Mouse (Mus musculus) hindbrain, embryonic 15.5 days (tissue): Measurements from ENCODE around the gene Arpc1a. TPM values are rescaled to one million over a fixed set of nuclear protein-coding genes. Genes with fewer than 3 reads are reported as not detected.
"Not testable (repeated sequence)": the region's sequence is repeated elsewhere in the genome, so short reads cannot be mapped to it uniquely, and the experiment has no call there.

Source experiments
- ATAC-seq: fragments of 200-750 bp; cut with Nextera tagmentation; 2 replicates; pipeline ENCODE4 v1.8.0; 2017; ENCODE audit warnings: low read depth, moderate number of reproducible peaks, moderate TSS enrichment; ENCODE audit not compliant: low FRiP score
- H3K27ac ChIP-seq: fragments of 300-500 bp; sonication (generic); replicated peaks from 2 replicates; pipeline ENCODE4 v1.5.1; 2015; ENCODE audit warnings: mild to moderate bottlenecking, inconsistent platforms
- H3K27me3 ChIP-seq: fragments of 300-500 bp; sonication (generic); 2 replicates; pipeline ENCODE4 v1.6.1; 2015; ENCODE audit warnings: control low read depth, inconsistent platforms
- H3K36me3 ChIP-seq: fragments of 300-500 bp; sonication (generic); 2 replicates; pipeline ENCODE4 v1.6.1; 2015; ENCODE audit warnings: control low read depth, inconsistent platforms
- H3K4me1 ChIP-seq: fragments of 300-500 bp; sonication (generic); replicated peaks from 2 replicates; pipeline ENCODE4 v1.6.1; 2015; ENCODE audit warnings: control low read depth, inconsistent platforms
- H3K4me2 ChIP-seq: fragments of 300-500 bp; sonication (generic); 2 replicates; pipeline ENCODE4 v1.6.1; 2015; ENCODE audit warnings: moderate library complexity, mild to moderate bottlenecking, inconsistent platforms
- H3K4me3 ChIP-seq: fragments of 300-500 bp; sonication (generic); 2 replicates; pipeline ENCODE4 v1.5.1; 2015; ENCODE audit warnings: mild to moderate bottlenecking, inconsistent platforms
- H3K9ac ChIP-seq: fragments of 300-500 bp; sonication (generic); 2 replicates; pipeline ENCODE4 v1.6.1; 2015; ENCODE audit warnings: inconsistent platforms
- H3K9me3 ChIP-seq: fragments of 300-500 bp; sonication (generic); 2 replicates; pipeline ENCODE4 v1.6.1; 2016; ENCODE audit warnings: control low read depth, inconsistent platforms
- WGBS: fragments of 180-500 bp; shearing (Covaris S2); methylation state at CpG from one replicate; pipeline ENCODE4 v1.1.7; 2015; 5-methylcytosine and 5-hydroxymethylcytosine counted together
- polyA plus RNA-seq: library from polyadenylated mRNA; unstranded; fragments of >200 nt; fragmentation: Nextera tagmentation; extraction: Ambion mirVana; gene quantifications from 2 replicates; pipeline ENCODE4 v1.2.1, GENCODE M21; 2015

Gene Arpc1a
- polyA plus RNA-seq, 1 experiment from 2014 or later, result 236 TPM

DNA sequence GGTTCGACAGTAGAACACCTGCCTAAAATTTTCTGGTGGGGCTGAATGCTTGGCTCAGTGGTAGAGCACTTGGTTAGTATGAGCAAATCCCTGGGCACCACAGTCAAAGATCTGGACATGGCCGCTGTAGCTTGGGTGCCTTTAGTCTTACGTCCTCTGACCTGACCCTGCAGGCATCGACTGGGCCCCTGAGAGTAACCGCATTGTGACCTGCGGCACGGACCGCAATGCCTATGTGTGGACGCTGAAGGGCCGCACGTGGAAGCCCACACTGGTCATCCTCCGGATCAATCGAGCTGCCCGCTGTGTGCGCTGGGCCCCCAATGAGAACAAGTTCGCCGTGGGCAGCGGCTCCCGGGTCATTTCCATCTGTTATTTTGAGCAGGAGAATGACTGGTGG lies 39.8 kb downstream of the Arpc1a start:
- no peak overlapping the region for H3K4me3 ChIP-seq
- 94% methylated on average over 19 of the region's 19 CpGs for WGBS
- H3K27ac ChIP-seq, result no peak overlapping the region
- no peak overlapping the region for H3K9ac ChIP-seq
- H3K9me3 ChIP-seq, result no peaks in the 10 kb centered on the region
- peaks cover 13% of the 10 kb centered on the region for H3K36me3 ChIP-seq
- H3K4me2 ChIP-seq, result no peak overlapping the region
- H3K4me1 ChIP-seq, result no peaks in the 10 kb centered on the region
- H3K27me3 ChIP-seq, result no peaks in the 10 kb centered on the region
- no peak for ATAC-seq

DNA sequence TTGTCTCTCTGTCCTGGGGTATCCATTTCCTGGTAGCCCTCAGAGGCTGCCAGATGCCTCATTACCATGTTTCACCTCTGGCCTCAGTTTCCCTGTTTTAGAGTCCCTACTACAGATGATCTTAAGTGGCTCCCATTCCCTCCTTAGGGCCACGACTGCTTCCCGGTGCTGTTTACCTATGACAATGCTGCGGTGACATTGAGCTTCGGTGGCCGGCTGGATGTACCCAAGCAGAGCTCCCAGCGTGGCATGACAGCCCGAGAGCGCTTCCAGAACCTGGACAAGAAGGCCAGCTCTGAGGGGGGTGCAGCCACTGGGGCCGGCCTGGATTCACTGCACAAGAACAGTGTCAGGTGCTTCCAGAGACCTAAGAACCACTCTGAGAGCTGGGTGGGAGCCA lies 43.0 kb downstream of the Arpc1a start:
- Histone ChIP-seq H3K4me3 (no peak overlapping the region), H3K9ac (no peak overlapping the region), H3K4me1 (no peaks in the 10 kb centered on the region), H3K27ac (no peak overlapping the region), H3K36me3 (peaks cover 41% of the 10 kb centered on the region), H3K4me2 (no peak overlapping the region), H3K9me3 (no peaks in the 10 kb centered on the region), H3K27me3 (no peaks in the 10 kb centered on the region)
- no peak for ATAC-seq
- WGBS, result 95% methylated on average over 9 of the region's 9 CpGs

DNA sequence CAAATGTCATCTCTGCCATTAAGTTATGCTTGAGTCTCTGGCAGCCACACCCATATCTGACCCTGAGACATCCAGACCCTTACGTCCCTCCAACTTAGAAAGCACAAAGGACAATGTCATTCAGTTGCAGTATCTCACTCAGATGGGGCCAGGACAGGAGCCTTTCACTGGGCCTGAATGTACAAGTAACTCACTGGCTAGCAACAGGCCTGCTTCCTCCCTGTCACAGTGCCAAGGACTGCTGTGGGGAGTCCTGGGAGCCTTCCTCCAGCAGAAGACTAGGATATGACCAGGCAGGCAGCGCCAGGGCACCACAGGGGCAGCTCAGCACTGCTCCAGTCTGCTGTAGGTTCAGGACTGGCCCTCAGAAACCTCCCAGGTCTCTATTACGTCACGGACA lies 45.5 kb downstream of the Arpc1a start:
- Histone ChIP-seq H3K4me2 (no peak overlapping the region), H3K9me3 (no peaks in the 10 kb centered on the region), H3K36me3 (peaks cover 65% of the 10 kb centered on the region), H3K9ac (no peak overlapping the region), H3K27ac (no peak overlapping the region), H3K4me1 (no peaks in the 10 kb centered on the region), H3K27me3 (no peaks in the 10 kb centered on the region), H3K4me3 (no peak overlapping the region)
- ATAC-seq, result no peak
- 98% methylated on average over 4 of the region's 4 CpGs for WGBS

DNA sequence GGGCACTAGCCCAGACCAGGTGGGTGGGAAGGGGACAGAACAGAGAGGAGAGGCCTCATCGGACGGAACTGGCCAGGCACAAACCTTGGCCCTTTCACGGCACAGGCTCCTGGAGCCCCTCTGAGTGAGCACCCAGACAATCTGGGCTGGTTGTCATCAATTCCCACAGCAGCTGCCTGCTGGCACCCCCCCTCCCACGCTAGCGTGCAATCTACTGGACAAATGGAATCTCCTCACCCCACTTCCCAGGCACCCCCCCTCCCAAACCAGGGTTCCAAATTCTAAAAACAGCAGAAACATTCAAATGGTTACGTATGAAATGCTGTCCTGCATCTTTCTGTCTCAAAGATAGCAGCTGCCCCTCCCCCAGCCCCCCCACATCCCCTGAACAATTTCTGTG lies 46.1 kb downstream of the Arpc1a start:
- H3K27me3 ChIP-seq, H3K4me3 ChIP-seq, H3K4me2 ChIP-seq, ATAC-seq, H3K4me1 ChIP-seq, H3K9ac ChIP-seq, H3K9me3 ChIP-seq, H3K27ac ChIP-seq: not testable (repeated sequence)
- WGBS, result 92% methylated on average over 4 of the region's 6 CpGs
- peaks cover 72% of the 10 kb centered on the region for H3K36me3 ChIP-seq

DNA sequence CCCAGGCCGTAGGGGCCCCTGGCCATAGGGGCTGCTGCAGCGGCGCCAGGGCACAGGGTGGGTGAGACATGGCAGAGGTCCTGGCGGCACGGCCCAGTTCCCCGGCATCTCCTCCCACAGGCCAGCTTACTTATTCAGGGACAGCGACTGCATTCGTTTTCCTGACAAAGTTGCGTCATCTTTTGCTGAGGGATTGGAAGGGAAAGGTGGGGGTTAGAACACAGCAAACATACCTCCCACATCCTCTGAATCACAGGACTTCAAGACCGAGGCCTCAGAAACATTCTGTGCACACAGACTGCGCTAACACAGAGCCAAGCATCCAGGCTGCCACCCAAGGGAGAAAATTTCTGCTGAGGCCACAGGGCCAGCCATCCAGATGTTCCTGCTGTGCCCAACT lies 46.6 kb downstream of the Arpc1a start:
- peaks cover 76% of the 10 kb centered on the region for H3K36me3 ChIP-seq
- no peak overlapping the region for H3K4me3 ChIP-seq
- 90% methylated on average over 11 of the region's 11 CpGs for WGBS
- no peaks in the 10 kb centered on the region for H3K9me3 ChIP-seq
- H3K27ac ChIP-seq, result no peak overlapping the region
- H3K4me2 ChIP-seq, result no peak overlapping the region
- no peaks in the 10 kb centered on the region for H3K4me1 ChIP-seq
- H3K27me3 ChIP-seq, result no peaks in the 10 kb centered on the region
- H3K9ac ChIP-seq, result no peak overlapping the region
- ATAC-seq, result no peak

DNA sequence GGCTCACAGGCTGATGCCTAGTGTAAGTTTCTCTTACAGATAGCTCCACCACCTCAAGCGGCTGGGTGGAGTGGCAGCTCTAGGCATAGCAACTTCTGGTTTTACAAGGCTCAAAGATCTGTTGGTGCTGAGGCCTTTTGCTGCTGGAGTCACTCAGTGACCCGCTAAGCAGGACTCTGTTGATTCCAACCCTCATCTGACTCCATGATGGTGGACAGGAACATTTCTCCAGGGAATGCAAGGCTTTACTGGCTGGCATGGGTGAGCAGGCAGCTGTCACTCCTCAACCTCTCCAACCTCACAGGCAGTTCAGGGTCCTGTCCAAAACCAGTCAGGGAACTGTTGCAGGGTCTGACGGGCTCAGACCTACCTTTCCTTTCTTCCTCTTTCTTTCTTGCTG lies 47.4 kb downstream of the Arpc1a start:
- 96% methylated on average over 3 of the region's 3 CpGs for WGBS

DNA sequence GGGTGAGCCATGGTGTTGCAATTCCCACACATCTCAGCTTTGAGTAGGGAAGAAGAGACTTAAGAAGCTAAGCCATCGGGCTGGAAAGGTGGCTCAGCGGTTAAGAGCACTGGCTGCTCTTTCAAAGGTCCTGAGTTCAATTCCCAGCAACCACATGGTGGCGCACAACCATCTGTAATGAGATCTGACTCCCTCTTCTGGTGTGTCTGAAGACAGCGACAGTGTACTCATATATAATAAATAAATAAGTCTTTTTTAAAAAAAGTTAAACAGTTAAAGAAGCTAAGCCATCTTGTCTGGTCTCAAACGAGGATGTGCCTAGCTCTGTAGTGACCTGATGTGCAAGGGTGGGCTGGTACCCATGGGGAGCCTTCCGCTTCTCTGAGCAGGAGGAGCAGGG lies 49.6 kb downstream of the Arpc1a start:
- peaks cover 71% of the 10 kb centered on the region for H3K36me3 ChIP-seq
- not testable (repeated sequence) for H3K9ac ChIP-seq, H3K4me1 ChIP-seq, H3K27me3 ChIP-seq, H3K4me2 ChIP-seq, H3K9me3 ChIP-seq, H3K27ac ChIP-seq, H3K4me3 ChIP-seq, ATAC-seq
- 90% methylated on average over 6 of the region's 6 CpGs for WGBS

More for the DNA sequence above, 47.4 kb downstream of the Arpc1a start:
- Histone ChIP-seq H3K36me3 (peaks cover 78% of the 10 kb centered on the region), H3K27me3 (no peaks in the 10 kb centered on the region), H3K9me3 (no peaks in the 10 kb centered on the region), H3K9ac (no peak overlapping the region), H3K4me2 (no peak overlapping the region), H3K4me1 (no peaks in the 10 kb centered on the region), H3K27ac (no peak overlapping the region), H3K4me3 (no peak overlapping the region)
- no peak for ATAC-seq

DNA sequence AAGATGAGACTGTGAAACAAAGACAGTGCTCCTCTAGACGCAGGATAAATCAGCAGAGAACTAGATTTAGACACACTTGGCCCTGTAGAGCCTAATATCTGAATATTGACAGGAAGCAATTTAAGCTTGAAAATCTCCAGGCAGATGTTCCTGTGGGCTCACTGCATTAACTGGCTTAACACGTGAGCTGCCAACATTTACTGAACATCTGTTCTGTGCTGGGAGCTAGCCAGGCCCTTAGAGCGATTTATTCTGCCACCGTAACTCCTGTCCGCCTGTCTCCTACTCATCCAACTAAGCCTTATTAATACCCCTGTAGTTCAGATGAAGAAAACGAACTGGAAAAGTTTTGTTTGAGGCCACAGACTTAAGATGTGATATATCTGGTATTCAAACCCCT lies 55.2 kb downstream of the Arpc1a start:
- 16% methylated on average over 6 of the region's 6 CpGs for WGBS
- no peaks in the 10 kb centered on the region for H3K27me3 ChIP-seq
- peak overlapping the region; percentile 79 for H3K4me3 ChIP-seq
- no peaks in the 10 kb centered on the region for H3K9me3 ChIP-seq
- ATAC-seq, result no peak
- peak overlapping the region; percentile 96; the same call in 1 of the 2 replicates for H3K27ac ChIP-seq
- peaks cover 43% of the 10 kb centered on the region for H3K36me3 ChIP-seq
- H3K9ac ChIP-seq, result peak overlapping the region; percentile 80
- peaks cover 30% of the 10 kb centered on the region for H3K4me1 ChIP-seq
- H3K4me2 ChIP-seq, result peak overlapping the region; percentile 92

DNA sequence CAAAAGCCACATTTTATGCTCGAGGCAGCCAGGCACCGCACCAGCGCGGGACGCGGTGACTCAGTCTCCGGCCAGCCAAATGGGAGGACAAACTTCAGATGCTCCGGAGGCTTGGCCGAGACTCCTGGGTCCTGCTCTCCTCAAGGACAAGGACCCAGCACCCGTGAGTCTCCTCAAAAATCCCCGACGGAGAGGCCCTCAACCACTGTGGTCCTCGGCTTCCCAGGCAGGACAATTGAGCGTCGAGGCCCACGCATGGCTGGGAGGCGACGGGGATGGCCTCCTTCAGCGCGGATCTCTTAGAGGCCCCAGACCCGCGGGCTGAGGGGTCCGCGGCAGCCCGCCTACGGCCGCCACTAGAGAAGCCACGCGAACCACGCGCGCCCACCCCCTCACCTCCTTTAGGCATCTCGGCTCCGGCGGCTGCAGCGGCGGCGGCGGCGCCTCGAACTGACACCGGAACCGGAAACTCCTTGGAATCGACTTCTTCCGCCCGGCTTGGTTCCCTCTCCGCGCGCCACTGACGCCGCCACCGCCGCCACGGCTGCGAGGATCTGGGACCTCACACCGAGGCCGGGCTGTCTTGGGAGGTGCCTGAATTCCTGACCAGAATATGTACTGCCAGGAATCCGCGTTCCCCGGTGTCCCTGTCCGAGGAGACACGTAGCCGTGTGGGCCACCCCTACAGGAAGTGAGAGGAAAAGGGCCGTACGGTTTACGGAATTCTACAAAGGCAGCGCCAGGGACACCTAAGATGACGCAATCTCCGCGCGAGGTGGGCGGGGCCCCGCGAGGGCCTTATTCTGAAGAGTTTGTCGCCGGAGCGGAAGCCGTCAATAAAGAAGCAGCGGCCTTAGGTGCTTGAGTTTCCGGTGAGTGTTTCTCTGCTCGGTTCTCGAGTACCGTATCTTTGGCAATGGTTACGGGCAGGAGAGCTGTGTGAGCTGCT lies 56.2 kb downstream of the Arpc1a start, which contains the start of the genes Pdap1 and Bud31:
Gene Pdap1, minus strand, starts transcription at position 668 of the 949 bp plus-strand sequence.
Gene Bud31, plus strand, starts transcription at position 792 of the 949 bp plus-strand sequence.
- Histone ChIP-seq H3K36me3 (peaks cover 42% of the 10 kb centered on the region), H3K9me3 (no peaks in the 10 kb centered on the region), H3K27me3 (no peaks in the 10 kb centered on the region), H3K4me2 (peak within 1 kb of the TSS; percentile 92), H3K4me3 (peak within 1 kb of the TSS; percentile 79), H3K4me1 (peaks cover 30% of the 10 kb centered on the region), H3K27ac (peak within 1 kb of the TSS; percentile 96), H3K9ac (peak within 1 kb of the TSS; percentile 80)
- peak; percentile 93 for ATAC-seq
- under 1% methylated on average over 84 of the region's 84 CpGs for WGBS

DNA sequence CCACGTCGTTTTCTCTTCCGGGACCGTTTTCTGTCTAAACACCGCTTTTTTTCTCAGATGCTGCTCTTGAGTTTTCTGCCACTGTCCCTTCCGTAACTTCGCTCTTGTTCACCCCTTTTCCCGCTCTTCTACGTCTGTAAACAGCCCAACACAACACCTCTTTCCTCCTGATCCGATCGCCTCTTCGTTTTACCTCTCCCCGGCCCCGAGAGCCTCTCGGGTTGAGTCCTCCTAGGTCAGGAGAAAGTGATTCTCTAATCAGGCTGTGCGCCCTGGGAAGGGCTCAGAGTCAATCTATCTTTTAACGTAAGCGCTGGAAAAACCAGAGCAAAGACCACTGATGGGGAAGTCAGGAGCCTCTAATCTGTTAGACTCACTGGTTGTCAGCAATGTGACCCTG lies 57.0 kb downstream of the Arpc1a start:
- Histone ChIP-seq H3K4me2 (peak overlapping the region; percentile 92), H3K9ac (peak overlapping the region; percentile 80), H3K9me3 (no peaks in the 10 kb centered on the region), H3K27ac (peak overlapping the region; percentile 96), H3K4me1 (peaks cover 30% of the 10 kb centered on the region), H3K4me3 (peak overlapping the region; percentile 79), H3K27me3 (no peaks in the 10 kb centered on the region), H3K36me3 (peaks cover 43% of the 10 kb centered on the region)
- ATAC-seq, result no peak
- WGBS, result 1% methylated on average over 18 of the region's 18 CpGs

DNA sequence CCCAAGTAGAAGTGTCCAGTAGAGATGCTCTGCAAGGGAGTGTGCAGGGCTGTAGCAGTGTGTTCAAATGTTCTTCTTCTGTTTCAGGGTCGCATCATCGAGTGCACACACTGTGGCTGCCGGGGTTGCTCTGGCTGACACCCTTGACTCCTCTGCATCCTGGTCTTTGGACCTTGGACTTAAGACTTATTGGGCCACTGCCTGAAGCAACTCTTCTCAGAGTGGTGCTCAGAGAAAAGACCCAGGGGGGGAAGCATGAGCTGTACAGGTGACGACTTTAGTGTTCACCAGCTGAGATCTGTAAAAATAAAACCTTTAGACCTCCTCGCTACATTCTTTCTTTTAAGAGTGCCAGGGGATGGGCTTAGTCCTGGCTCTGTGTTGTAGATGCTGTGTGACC lies 64.1 kb downstream of the Arpc1a start:
- no peaks in the 10 kb centered on the region for H3K9me3 ChIP-seq
- no peaks in the 10 kb centered on the region for H3K27me3 ChIP-seq
- WGBS, result 91% methylated on average over 5 of the region's 5 CpGs
- ATAC-seq, result no peak
- peaks cover 93% of the 10 kb centered on the region for H3K36me3 ChIP-seq
- no peak overlapping the region for H3K27ac ChIP-seq
- H3K9ac ChIP-seq, result no peak overlapping the region
- H3K4me2 ChIP-seq, result no peak overlapping the region
- no peak overlapping the region for H3K4me3 ChIP-seq
- no peaks in the 10 kb centered on the region for H3K4me1 ChIP-seq

DNA sequence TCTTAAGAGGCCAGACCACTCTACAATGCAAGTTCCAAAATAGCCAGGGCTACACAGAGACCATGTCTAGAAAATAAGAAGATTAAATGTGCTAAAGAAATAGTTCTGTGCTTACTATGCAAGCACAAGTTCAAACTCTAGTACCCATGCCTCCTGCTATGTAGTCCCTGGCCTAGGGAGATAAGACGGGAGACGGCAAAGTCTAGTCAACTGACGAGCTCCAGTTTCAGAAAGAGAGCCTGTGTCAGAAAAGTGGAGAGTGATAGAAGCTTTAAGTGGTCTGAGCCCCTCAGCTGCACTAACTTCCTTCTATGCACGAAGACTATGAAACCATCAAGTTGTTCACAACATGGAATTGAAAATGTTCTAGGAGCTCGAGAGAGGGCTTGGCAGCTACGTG lies 65.7 kb downstream of the Arpc1a start:
- 94% methylated on average over 6 of the region's 6 CpGs for WGBS
- no peaks in the 10 kb centered on the region for H3K9me3 ChIP-seq

More for the DNA sequence above, 65.7 kb downstream of the Arpc1a start:
- no peaks in the 10 kb centered on the region for H3K27me3 ChIP-seq
- no peak overlapping the region for H3K27ac ChIP-seq
- ATAC-seq, result no peak
- H3K4me1 ChIP-seq, result no peaks in the 10 kb centered on the region
- H3K4me2 ChIP-seq, result no peak overlapping the region
- H3K9ac ChIP-seq, result no peak overlapping the region
- H3K36me3 ChIP-seq, result peaks cover 93% of the 10 kb centered on the region
- no peak overlapping the region for H3K4me3 ChIP-seq
